Mouse (Mus musculus) left cerebral cortex, postnatal 14 days (tissue): ENCODE results near the gene Kcnh7. TPM values are rescaled to one million over a fixed set of nuclear protein-coding genes. Genes with fewer than 3 reads are reported as not detected.
A peak's percentile ranks its signal among the peaks of the same experiment; 100 is the strongest.

Experiments
- DNase-seq, 2 experiments: peaks; one replicate each; pipeline ENCODE4 v3.0.0; 2021 to 2022; ENCODE audit warnings: low spot score in 2 of 2, mixed read lengths in 1 of 2
- intact Hi-C: fragments of 180-260 bp; cut with DNase I; formaldehyde crosslinking; loops from one replicate; pipeline ENCODE4 v1.15.1; 2025
- long read RNA-seq, 2 experiments: library from polyadenylated mRNA; stranded (forward); transcript quantifications; one replicate each; pipeline ENCODE4 v2.0.0; 2021
- total RNA-seq, 2 experiments: library from RNA; stranded (reverse); gene quantifications; 2 replicates each; pipeline ENCODE4 v1.2.3; 2021

Gene Kcnh7
- 10 to 100 TPM; 79.1 to 96.9 TPM for total RNA-seq
- long read RNA-seq, experiment 1, partial matches to known transcripts: 1 of 8 reads
- long read RNA-seq, experiment 1, other reads (novel, unspliced or antisense): 6 of 8 reads
- long read RNA-seq, experiment 2, partial matches to known transcripts: 1 of 7 reads
- long read RNA-seq, experiment 2, other reads (novel, unspliced or antisense): 5 of 7 reads

- intact Hi-C loops: loop anchor here (10.0 kb wide), 1 partner anchor 271 kb away; no protein-coding TSS in a partner anchor
- peak; percentile 35 to 51 for DNase-seq
Measured at GRCm38 (mm10) chr2:63183563-63184545, at the start of gene Kcnh7. Kcnh7 (minus strand) TSS chr2:63184287.

- intact Hi-C loops: no loop called here
- DNase-seq: no peak
Measured at GRCm38 (mm10) chr2:63207435-63207834, 23.3 kb upstream of the Kcnh7 start.

- intact Hi-C loops: loop anchor here (10.0 kb wide), 1 partner anchor 269 kb away; no protein-coding TSS in a partner anchor
Measured at GRCm38 (mm10) chr2:63186014-63186413, 1.9 kb upstream of the Kcnh7 start.

GRCm38 (mm10) chr2:63184551-63185430 lies 704 bp upstream of the Kcnh7 start:
- DNase-seq: peak; percentile 38 to 53
- intact Hi-C loops: loop anchor here (10.0 kb wide), 1 partner anchor 270 kb away; no protein-coding TSS in a partner anchor

More at GRCm38 (mm10) chr2:63186014-63186413, 1.9 kb upstream of the Kcnh7 start:
- DNase-seq: no peak

- intact Hi-C loops: no loop called here
- peak in 1 of 2 experiments; percentile 10 for DNase-seq
Measured at GRCm38 (mm10) chr2:63153701-63154100, 30.4 kb downstream of the Kcnh7 start.

GRCm38 (mm10) chr2:63127762-63128516 lies 56.1 kb downstream of the Kcnh7 start:
- DNase-seq: no peak
- intact Hi-C loops: no loop called here

GRCm38 (mm10) chr2:63120316-63120715 lies 63.8 kb downstream of the Kcnh7 start:
- intact Hi-C loops: no loop called here
- no peak for DNase-seq

GRCm38 (mm10) chr2:63117209-63118193 lies 66.6 kb downstream of the Kcnh7 start:
- DNase-seq: peak in 1 of 2 experiments; percentile 35
- intact Hi-C loops: no loop called here

GRCm38 (mm10) chr2:63105971-63106370 lies 78.1 kb downstream of the Kcnh7 start:
- DNase-seq: no peak
- intact Hi-C loops: no loop called here

GRCm38 (mm10) chr2:63099676-63100075 lies 84.4 kb downstream of the Kcnh7 start:
- DNase-seq: no peak
- intact Hi-C loops: no loop called here

- DNase-seq: no peak
- intact Hi-C loops: no loop called here
Measured at GRCm38 (mm10) chr2:63091775-63092174, 92.3 kb downstream of the Kcnh7 start.

- DNase-seq: no peak
- intact Hi-C loops: no loop called here
Measured at GRCm38 (mm10) chr2:63090447-63090846, 93.6 kb downstream of the Kcnh7 start.

GRCm38 (mm10) chr2:63058386-63058785 lies 125.7 kb downstream of the Kcnh7 start:
- DNase-seq: peak in 1 of 2 experiments; percentile 26
- intact Hi-C loops: no loop called here

GRCm38 (mm10) chr2:63049884-63050283 lies 134.2 kb downstream of the Kcnh7 start:
- intact Hi-C loops: no loop called here
- DNase-seq: no peak

- DNase-seq: no peak
- intact Hi-C loops: no loop called here
Measured at GRCm38 (mm10) chr2:63039718-63040117, 144.4 kb downstream of the Kcnh7 start.

- no peak for DNase-seq
- intact Hi-C loops: no loop called here
Measured at GRCm38 (mm10) chr2:63014909-63015308, 169.2 kb downstream of the Kcnh7 start.

GRCm38 (mm10) chr2:63009141-63009540 lies 174.9 kb downstream of the Kcnh7 start:
- DNase-seq: peak in 1 of 2 experiments; percentile 26
- intact Hi-C loops: no loop called here
